Mouse (Mus musculus) layer of hippocampus, adult 8-10 months (tissue): ENCODE measurements around the gene Tgm3. TPM values are rescaled to one million over a fixed set of nuclear protein-coding genes. Genes with fewer than 3 reads are reported as not detected.

Experiments
- DNase-seq, 2 experiments: peaks; one replicate each; pipeline ENCODE4 v3.0.0; 2022; ENCODE audit warnings: low spot score in 2 of 2
- total RNA-seq, 4 experiments: library from RNA; stranded (reverse); gene quantifications; 2 replicates each; pipeline ENCODE4 v1.2.4; 2022

Tgm3 gene
- under 1 TPM; 0.17 to 0.28 (median 0.21) TPM for total RNA-seq

- no peak for DNase-seq
Measured at GRCm38 (mm10) chr2:130012026-130012425, at the start of gene Tgm3. TSS of gene Tgm3 (plus strand) at chr2:130012349.

DNA sequence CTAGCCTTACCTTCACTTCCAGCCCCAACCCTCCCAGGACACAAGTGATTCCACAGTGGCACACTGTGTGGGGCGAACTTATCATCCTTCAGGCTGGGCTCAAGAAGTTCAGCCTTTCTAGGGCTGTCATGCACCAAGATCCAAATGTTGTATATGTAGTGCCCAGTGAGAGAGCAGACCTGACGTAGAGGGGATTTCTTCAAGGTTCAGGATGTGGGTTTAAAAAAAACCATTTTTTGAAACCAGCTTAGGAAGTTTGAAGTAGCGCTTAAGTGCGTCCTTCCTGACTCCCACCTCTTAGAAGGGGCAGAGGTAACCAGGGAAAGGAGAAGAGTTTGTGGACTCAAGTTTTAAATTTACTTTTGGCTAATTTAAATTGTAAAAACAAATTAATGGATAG is 31.5 kb upstream of the Tgm3 start:
- DNase-seq: no peak

- DNase-seq: no peak
Measured at GRCm38 (mm10) chr2:129987527-129988045, 24.6 kb upstream of the Tgm3 start.

- DNase-seq: no peak
Measured at GRCm38 (mm10) chr2:129989646-129990045, 22.5 kb upstream of the Tgm3 start.

GRCm38 (mm10) chr2:129994468-129994867 is 17.7 kb upstream of the Tgm3 start:
- no peak for DNase-seq

GRCm38 (mm10) chr2:129998476-129998875 is 13.7 kb upstream of the Tgm3 start:
- peak; percentile 83 to 90 for DNase-seq

GRCm38 (mm10) chr2:129999296-129999695 is 12.9 kb upstream of the Tgm3 start:
- DNase-seq: no peak

DNA sequence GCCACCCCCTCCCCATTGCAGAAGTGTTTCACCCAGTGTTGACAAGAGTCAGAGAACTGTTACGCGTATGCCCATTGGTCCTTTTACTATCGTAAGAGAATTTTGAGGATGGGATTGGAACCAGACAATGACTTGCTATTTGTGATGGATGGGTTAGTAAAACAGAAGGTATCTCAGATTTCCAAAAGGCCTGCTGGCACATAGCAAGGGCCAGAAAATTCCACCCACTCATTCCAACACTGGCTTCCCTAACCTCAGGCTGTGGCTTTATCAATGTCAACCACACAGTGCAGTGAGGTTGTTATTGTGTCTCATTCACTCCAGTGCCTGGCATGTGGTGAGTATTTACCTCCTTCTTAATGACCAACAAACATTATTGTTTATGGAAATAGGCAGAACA is 11.5 kb upstream of the Tgm3 start:
- DNase-seq: no peak

DNA sequence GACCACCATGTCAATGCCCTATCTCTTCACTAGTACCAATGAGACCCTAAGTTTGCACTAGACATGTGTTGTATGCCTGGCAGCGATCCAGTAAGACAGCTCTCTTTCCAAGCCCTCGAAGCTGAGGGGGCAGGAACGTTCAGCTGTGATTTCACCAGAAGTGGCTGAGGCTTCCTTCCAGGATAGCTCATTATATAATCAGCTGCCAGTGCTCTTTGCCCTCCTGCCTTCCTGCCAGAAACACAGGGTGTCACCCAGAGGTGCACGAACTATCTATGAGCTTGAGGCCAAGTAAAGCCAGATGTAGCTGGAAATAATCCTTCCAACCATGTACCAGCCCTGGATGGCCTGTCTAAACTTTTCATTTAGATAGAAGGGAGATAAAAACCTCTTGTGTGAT is 8.1 kb upstream of the Tgm3 start:
- DNase-seq: no peak

DNA sequence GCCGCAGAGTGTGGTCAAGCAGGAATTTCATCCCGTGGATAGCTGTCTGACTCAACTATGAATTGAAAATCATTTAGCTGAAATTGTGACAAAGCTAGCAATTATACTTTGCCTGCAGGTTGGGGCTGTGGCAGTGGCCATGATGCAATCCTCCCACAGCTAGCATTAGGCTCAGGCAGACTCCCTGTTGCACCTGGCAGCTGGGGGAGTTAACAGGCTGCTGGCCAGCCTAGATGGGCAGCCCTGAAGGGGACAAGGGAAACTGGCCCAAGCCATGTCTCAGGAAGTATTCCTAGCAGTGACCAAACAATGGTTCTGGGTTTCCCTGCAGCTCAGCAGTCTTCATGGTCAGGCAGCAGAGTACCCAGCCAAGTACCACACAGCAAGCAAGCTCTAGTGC is 2.8 kb upstream of the Tgm3 start:
- DNase-seq: no peak

- no peak for DNase-seq
Measured at GRCm38 (mm10) chr2:130013646-130014045, 1.5 kb downstream of the Tgm3 start.

GRCm38 (mm10) chr2:130015196-130015595 is 3.0 kb downstream of the Tgm3 start:
- DNase-seq: no peak

GRCm38 (mm10) chr2:130018084-130018483 is 5.9 kb downstream of the Tgm3 start:
- DNase-seq: no peak

DNA sequence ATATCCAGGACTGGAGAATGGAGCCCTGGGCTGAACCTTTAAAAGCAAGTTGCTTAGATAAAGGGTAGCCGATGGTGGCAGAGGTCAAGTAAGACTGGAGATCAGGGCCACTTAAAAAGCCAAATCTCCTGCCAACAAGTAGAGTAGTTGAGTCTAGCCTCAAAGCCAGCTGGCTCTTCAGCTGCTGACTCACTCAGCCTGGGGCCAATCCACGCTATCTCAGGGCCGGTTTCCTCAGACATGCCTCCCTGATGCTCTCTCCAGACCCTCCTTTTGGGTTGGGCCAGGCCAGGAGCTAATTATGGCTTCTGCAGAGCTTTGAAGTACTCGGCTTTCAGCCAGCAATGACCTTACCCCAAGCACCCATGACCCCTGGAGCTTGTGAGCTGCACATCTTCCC is 15.7 kb downstream of the Tgm3 start:
- DNase-seq: no peak

DNA sequence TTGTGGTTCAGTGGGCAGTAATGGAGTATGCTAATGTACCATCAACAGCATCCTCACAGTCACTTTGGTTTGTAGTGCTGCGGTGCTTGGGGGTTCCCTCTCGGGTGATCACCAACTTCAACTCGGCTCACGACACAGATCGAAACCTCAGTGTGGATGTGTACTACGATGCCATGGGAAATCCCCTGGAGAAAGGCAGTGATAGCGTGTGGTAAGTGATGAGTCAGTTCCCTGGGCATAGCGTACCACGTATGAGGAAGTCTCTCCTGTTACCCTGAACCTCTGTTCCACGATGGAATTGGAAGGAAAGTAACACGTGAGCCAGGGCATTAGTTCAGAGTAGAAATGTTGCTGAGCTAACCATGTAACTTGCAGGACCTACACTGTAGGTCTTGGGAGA is 17.7 kb downstream of the Tgm3 start:
- no peak for DNase-seq

- no peak for DNase-seq
Measured at GRCm38 (mm10) chr2:130032661-130033060, 20.5 kb downstream of the Tgm3 start.

- no peak for DNase-seq
Measured at GRCm38 (mm10) chr2:130036846-130037245, 24.7 kb downstream of the Tgm3 start.

DNA sequence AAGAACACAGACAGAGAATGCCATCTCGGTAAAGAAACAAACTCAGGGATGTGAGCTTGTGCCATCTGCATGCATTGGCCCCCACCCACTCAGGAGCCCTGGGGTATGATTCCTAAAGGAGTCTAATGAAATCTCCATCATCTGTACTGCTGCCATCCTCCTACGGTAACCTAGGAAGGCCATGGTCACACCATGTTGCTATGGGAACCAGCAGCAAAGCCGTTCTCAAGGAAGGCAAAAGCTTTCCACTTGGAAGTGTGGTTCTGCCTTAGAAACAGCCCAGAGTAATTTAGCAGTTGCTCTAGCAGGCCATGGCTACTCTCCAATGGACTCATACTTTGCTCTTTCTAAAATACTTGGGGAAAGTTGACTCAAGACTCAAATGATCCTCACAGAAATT is 26.8 kb downstream of the Tgm3 start:
- DNase-seq: no peak

- no peak for DNase-seq
Measured at GRCm38 (mm10) chr2:130040190-130040886, 28.2 kb downstream of the Tgm3 start.

DNA sequence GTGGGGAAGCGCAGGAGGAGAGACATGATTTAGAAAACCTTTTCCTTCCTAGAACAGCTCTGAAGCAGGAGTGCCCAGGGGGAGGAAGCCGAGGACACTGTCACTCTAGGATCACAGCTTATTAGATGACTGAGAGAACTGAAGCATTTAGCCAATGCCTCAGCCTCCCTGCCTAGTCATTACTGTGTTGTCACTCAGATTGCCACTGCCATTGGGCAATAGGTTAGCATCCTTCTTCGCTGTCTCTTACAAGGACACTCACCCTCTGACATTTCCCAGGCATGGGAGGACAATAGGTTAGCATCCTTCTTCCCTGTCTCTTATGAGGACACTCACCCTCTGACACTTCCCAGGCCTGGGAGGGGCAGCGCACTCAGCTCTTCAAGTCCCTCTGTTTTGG is 31.7 kb downstream of the Tgm3 start:
- DNase-seq: no peak

- DNase-seq: no peak
Measured at GRCm38 (mm10) chr2:130047923-130048440, 35.8 kb downstream of the Tgm3 start.

- no peak for DNase-seq
Measured at GRCm38 (mm10) chr2:130048792-130049191, 36.6 kb downstream of the Tgm3 start.

DNA sequence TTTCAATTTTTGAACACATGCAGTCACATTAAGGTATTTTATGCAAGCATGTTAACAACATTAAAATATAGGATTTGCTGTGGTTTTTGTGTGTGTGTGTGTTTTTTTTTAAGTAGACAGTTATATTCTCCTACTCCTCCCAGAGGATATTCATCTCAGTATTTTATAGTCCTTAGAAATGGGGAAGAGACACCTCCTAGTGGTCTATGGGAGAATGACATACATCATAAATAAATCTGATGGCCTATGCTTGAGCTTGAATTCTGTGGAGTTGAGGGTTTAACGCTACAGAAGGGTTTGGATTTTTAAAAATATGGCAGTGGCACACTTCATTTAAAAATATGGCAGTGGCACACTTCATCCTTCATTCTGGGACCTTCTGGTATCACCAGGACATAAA is 46.0 kb downstream of the Tgm3 start:
- no peak for DNase-seq
